Mouse (Mus musculus): ENCODE data around the gene Eogt.

Gene Eogt

DNA sequence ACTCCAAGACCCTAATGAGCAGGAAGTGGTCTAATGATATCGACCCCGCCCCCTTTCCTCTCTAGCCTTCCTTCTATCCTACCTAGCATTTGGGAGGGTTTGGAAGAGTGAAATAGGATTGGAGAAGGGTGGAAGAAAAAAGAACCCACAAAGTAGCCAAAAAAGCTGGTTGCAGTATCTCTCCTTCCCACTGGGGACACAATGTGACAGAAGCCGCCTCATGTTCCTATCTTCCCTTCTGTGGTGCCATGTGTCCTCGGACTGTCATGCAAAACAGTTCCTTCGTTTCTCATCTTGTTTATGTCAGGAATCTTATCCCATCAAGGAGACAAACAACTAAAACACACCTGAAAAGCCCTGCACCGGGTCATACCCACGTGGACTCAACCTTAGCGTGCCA, 42.9 kb downstream of the Eogt start:
- CTCF ChIA-PET = no interaction called here

DNA sequence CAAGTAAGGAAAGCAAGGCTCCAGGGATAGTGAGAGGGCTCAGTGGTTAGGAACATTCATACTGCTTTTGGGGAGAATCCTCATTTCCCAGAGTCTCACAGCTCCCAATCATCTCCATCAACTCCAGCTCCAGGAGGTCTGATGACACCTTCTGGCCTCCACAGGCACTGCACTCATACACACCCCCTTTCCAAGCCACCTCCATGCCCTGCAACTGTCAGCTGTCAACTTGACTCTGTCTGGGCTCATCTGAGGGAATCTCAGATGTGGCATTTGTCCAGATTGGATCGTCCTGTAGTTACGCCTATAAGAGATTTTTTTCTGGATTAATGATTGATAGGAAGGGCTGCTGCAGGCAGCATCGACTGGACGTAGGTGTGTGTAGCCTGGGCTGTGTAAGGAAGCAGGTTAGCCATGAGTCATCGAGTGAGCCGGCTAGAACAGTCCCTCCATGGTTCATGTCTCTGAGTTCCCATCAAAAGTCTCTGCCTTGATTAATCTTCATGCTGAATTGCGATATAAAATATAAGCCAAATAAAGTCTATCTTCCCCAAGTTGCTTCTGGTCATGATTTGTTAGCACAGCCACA, 44.6 kb downstream of the Eogt start:
- CTCF ChIA-PET = no interaction called here

DNA sequence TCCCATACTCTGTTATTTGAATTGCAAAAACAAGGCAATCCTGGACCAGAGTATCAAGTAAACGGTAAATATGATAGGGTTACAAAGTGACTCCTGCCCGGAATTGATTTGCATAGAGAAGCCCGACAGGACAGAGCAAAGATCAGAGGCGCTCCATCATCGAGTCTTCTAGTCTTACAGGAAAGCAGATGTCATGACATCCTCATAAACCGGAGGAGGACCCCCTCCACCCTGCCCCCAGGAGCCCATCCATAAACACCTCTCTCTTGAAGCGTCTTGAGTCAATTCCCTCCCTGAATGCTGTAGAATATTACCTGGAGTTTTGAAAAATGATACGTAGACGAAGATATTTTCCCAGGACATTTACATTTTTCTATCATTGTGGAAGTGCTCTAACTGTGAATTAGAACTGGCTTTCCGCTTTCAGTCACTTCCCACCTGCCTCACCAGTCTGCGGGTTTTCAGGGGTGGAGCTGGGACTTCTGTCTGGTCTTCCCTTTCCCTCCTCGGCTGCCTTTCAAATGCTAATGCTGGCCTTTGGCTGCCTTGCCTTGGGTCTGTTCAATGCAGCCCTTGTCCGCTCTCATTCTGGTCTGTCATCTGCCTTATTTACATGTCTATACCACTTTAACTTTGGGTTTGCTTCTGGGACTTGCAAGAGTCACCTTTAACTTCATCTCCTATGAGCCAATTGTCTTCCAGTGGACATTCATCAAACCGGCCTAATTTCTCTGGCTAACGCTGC, 46.9 kb downstream of the Eogt start:
- CTCF ChIA-PET = no interaction called here

DNA sequence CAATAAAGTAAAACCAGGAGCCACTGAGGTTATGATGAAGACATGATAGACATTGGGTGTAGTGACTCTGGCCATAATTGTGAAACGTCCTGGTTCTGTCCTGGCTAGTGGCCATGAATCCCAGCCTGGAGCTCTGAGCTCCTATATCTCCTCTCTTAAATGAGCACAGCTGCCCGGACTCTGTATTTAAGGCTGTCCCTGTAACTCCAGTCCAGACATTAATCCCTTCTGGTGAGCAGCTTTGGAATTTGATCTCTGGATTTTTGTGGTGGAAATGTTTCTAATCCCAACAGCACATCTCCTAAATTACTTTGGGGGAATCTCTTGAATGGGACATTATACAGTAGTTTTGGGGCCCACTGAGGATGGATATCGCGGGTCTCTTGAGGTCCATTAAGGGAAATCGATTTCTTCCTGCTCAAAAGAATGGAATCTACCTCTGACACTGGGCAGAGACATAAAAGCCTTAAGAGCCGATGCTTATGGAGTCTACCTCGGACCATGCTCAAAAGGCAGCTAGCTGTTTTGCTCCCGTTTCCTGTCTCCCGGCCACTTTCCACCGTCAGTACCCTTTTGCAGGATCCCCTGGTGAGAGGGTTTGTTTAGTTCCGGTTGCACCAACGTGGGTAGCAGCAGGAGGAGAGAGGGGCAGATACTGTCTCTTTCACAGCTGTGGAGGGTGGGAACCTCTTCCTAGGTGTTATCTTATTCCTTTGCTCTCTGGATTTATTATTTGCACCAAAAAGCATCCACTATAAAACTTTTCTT, 47.6 kb downstream of the Eogt start:
- CTCF ChIA-PET = no interaction called here

DNA sequence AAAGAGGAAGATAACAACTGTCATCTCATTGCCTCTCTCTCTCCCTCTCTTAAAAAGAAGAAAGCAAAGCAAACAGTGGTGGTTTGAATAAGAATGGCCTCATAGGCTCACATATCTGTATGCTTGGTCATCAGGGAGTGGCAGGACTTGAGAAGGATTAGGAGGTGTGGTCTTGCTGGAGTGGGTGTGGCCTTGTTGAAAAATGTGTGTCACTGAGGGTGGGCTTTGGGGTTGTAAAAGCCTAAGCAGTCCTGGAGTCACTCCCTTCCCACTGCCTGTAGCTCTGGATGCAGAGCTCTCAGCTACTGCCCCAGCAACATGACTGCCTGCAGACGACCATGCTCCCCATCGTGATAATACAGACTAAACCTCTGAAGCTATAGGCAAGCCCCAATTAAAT, 66.6 kb downstream of the Eogt start:
- CTCF ChIA-PET = no interaction called here

DNA sequence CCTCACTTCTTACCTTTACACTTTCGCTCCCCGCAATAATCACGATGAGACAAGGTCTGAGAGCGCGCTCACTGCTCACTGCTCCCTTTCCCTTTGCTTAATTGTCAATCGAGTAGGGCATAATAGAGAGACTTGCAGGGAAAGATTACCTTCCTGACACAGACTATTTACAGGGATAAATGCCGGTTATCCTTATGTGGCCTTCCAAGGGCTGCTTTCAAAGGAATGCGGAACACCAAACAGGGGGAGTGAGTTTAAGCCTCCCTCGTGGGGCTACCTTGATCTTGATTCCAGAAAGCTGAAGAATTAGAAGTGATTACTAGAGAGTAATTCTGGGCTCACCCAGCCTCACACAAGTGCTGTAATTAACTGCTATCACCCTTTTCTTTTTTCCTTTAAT, 69.0 kb downstream of the Eogt start:
- CTCF ChIA-PET = no interaction called here

DNA sequence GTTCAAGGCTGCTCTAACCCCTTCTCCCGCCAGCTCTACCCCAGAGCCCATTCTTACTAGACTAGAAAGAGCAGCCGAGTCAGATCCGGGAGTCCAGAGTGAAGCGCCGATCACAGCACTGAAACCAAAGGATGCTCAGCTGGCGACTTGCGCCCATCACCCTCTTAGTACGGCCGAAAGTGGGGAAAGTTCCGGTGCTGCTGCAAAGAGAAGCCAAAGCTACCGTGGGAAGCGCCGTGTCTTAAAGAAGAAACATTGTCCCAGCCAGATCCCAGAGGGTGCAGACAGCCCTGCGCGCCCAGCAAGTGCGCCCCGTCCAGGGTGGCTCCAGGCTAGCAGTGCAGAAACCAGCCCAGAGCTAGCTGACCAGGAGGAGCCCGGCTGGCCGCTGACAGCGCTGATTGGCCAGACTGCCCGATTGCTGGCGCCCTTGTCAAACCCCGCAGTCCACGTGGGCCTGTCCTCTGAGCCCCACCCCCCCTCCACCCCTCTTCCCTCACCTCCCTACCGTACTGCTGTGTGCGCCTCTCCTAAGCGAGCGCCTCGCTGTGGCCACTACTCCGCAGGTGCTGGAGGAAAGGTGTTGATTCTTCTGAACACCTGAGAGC, 88.8 kb downstream of the Eogt start, which contains the start of gene Fam19a4:
Gene Fam19a4, minus strand, starts transcription at position 340 of the 608 bp plus-strand sequence.
- CTCF ChIA-PET = interaction anchor here (0.6 kb wide), 1 partner anchor 12 kb away, joined by 10 read pairs; no protein-coding TSS in a partner anchor
